Mouse (Mus musculus) lung, adult 2 months (tissue): ENCODE results near the gene Gm20388. TPM values are rescaled to one million over a fixed set of nuclear protein-coding genes. Genes with fewer than 3 reads are reported as not detected.

Experiments
- DNase-seq: peaks from one replicate; pipeline ENCODE4 v3.0.0; 2022
- H3K4me1 ChIP-seq: fragments of 200-500 bp; 2 replicates; pipeline ENCODE4 v1.6.1; 2011; ENCODE audit warnings: low read length; ENCODE audit not compliant: control insufficient read depth, insufficient read depth
- H3K4me3 ChIP-seq: fragments of 200-500 bp; replicated peaks from 2 replicates; pipeline ENCODE3; 2011; ENCODE audit warnings: low read depth, mild to moderate bottlenecking, control low read depth, low read length; ENCODE audit errors: extremely low read depth
- CTCF ChIP-seq: fragments of 200-500 bp; IDR thresholded peaks from 2 replicates; pipeline ENCODE4 v1.5.1; 2011; ENCODE audit warnings: mild to moderate bottlenecking, low read length, control low read depth; ENCODE audit not compliant: insufficient read depth
- POLR2A ChIP-seq: fragments of 200-500 bp; IDR thresholded peaks from 2 replicates; pipeline ENCODE4 v1.6.1; 2011; ENCODE audit warnings: low read depth, mild to moderate bottlenecking, control low read depth, low read length, borderline replicate concordance; ENCODE audit errors: extremely low read depth
- WGBS: fragments of 180-500 bp; shearing (Covaris S2); methylation state at CpG from one replicate; pipeline ENCODE4 v1.1.7; 2018; 5-methylcytosine and 5-hydroxymethylcytosine counted together
- polyA plus RNA-seq: library from polyadenylated mRNA; depleted of rRNA; stranded (reverse); fragments of >200 nt; gene quantifications from 2 replicates; pipeline ENCODE4 v1.2.3, GENCODE M21; 2012

The Gm20388 gene
- polyA plus RNA-seq, 1 experiment = 67.8 TPM

GRCm38 (mm10) chr8:122224650-122225022 lies 2314.0 kb downstream of the Gm20388 start:
- no peak for DNase-seq
- TF ChIP-seq CTCF (no peak), POLR2A (no peak)
- WGBS = 66% methylated on average over 6 of the region's 6 CpGs
- Histone ChIP-seq H3K4me1 (no peaks in the 10 kb centered on the region), H3K4me3 (no peak overlapping the region)

GRCm38 (mm10) chr8:122225446-122225845 lies 2314.8 kb downstream of the Gm20388 start:
- TF ChIP-seq POLR2A = no peak
- TF ChIP-seq CTCF = no peak
- H3K4me1 ChIP-seq = no peaks in the 10 kb centered on the region
- DNase-seq = no peak
- whole genome bisulfite sequencing = 50% methylated on average over 10 of the region's 10 CpGs
- H3K4me3 ChIP-seq = no peak overlapping the region

GRCm38 (mm10) chr8:122227345-122227744 lies 2316.7 kb downstream of the Gm20388 start:
- H3K4me1 ChIP-seq = peaks cover 3% of the 10 kb centered on the region; the same call in 1 of the 2 replicates
- no peak overlapping the region for H3K4me3 ChIP-seq
- 73% methylated on average over 6 of the region's 6 CpGs for WGBS
- TF ChIP-seq CTCF (no peak), POLR2A (no peak)
- no peak for DNase-seq

- Histone ChIP-seq H3K4me1 (peaks cover 3% of the 10 kb centered on the region; the same call in 1 of the 2 replicates), H3K4me3 (no peak overlapping the region)
- TF ChIP-seq CTCF (no peak), POLR2A (no peak)
- 85% methylated on average over 11 of the region's 11 CpGs for WGBS
- DNase-seq = no peak
These were observed 2318.3 kb downstream of the Gm20388 start for GRCm38 (mm10) chr8:122228792-122229575.

GRCm38 (mm10) chr8:122229819-122230711 lies 2319.4 kb downstream of the Gm20388 start:
- DNase-seq = peak; percentile 23
- H3K4me1 ChIP-seq = peaks cover 3% of the 10 kb centered on the region; the same call in 1 of the 2 replicates

GRCm38 (mm10) chr8:122230712-122231337 lies 2320.2 kb downstream of the Gm20388 start:
- TF ChIP-seq POLR2A = no peak
- peak; percentile 72 for TF ChIP-seq CTCF
- H3K4me3 ChIP-seq = no peak overlapping the region
- 6% methylated on average over 32 of the region's 32 CpGs for WGBS
- peaks cover 3% of the 10 kb centered on the region; the same call in 1 of the 2 replicates for H3K4me1 ChIP-seq
- peak; percentile 72 for DNase-seq

More at GRCm38 (mm10) chr8:122229819-122230711, 2319.4 kb downstream of the Gm20388 start:
- peak overlapping the region; percentile 47 for H3K4me3 ChIP-seq
- TF ChIP-seq POLR2A = no peak
- TF ChIP-seq CTCF = no peak
- 1% methylated on average over 92 of the region's 98 CpGs for WGBS

- TF ChIP-seq CTCF (no peak), POLR2A (no peak)
- Histone ChIP-seq H3K4me3 (no peak overlapping the region), H3K4me1 (peaks cover 3% of the 10 kb centered on the region; the same call in 1 of the 2 replicates)
- DNase-seq = peak; percentile 46
- 32% methylated on average over 11 of the region's 11 CpGs for WGBS
These were observed 2323.4 kb downstream of the Gm20388 start for GRCm38 (mm10) chr8:122234055-122234454.

- H3K4me3 ChIP-seq = no peak overlapping the region
- H3K4me1 ChIP-seq = no peaks in the 10 kb centered on the region
- DNase-seq = no peak
- WGBS = 83% methylated on average over 3 of the region's 3 CpGs
- TF ChIP-seq CTCF (no peak), POLR2A (no peak)
These were observed 2325.9 kb downstream of the Gm20388 start for GRCm38 (mm10) chr8:122236521-122236920.

- Histone ChIP-seq H3K4me3 (no peak overlapping the region), H3K4me1 (no peaks in the 10 kb centered on the region)
- no peak for TF ChIP-seq POLR2A
- no peak for TF ChIP-seq CTCF
- 52% methylated on average over 11 of the region's 11 CpGs for WGBS
- DNase-seq = no peak
These were observed 2327.6 kb downstream of the Gm20388 start for GRCm38 (mm10) chr8:122238225-122238624.
